Mouse (Mus musculus) lung, adult 2 months (tissue): ENCODE data around the gene Sbno2.

ENCODE experiments used
- CTCF ChIP-seq: fragments of 200-500 bp; IDR thresholded peaks from 2 replicates; pipeline ENCODE4 v1.5.1; 2011; ENCODE audit warnings: mild to moderate bottlenecking, low read length, control low read depth; ENCODE audit not compliant: insufficient read depth
- POLR2A ChIP-seq: fragments of 200-500 bp; IDR thresholded peaks from 2 replicates; pipeline ENCODE4 v1.6.1; 2011; ENCODE audit warnings: low read depth, mild to moderate bottlenecking, control low read depth, low read length, borderline replicate concordance; ENCODE audit errors: extremely low read depth

DNA sequence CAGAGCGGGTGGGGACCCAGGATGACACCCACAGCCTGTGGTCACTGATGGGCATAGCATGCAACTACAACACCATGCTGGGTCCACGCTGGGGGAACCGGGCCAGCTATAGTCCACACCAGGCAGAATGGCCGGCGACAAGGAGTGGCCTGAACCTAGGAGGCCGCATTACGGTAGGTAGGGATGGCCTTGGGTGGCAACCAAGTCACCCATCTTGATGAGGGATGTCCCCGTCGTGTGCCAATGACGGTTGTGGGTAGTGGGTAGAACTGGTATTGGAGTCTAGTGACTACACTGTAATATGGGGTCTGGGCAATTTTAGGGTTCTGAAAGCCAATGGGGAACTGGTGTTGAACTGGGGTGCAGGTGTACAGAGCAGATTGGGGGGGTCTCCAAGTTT is 88.4 kb downstream of the Sbno2 start:
- TF ChIP-seq CTCF: no peak
- no peak for TF ChIP-seq POLR2A
